Mouse (Mus musculus): ENCODE results near the gene 3110082I17Rik.

- TF ChIP-seq CTCF (IDR thresholded peaks at IDR 0.05; ENCODE audit: low read depth, low read length) (no peak), GATA1 (IDR thresholded peaks at IDR 0.05; ENCODE audit: borderline replicate concordance, low read length) (no peak)
Observed at GRCm38 (mm10) chr5:139398786-139399185, 61.5 kb downstream of the 3110082I17Rik start.
